Mouse (Mus musculus) MEL (cell line): ENCODE results near the gene Brd3os.

ENCODE experiments used
- CTCF ChIP-seq, 3 experiments: IDR thresholded peaks in 2 of 3; conservative IDR thresholded peaks in 1 of 3; 2 replicates each; pipeline ENCODE4 v1.5.1; 2011 to 2012; ENCODE audit warnings: low read length in 3 of 3, low read depth in 2 of 3, mild to moderate bottlenecking in 2 of 3, improper control_type of control experiment in 1 of 3, inconsistent platforms in 1 of 3, mixed read lengths in 1 of 3, moderate library complexity in 1 of 3; ENCODE audit not compliant: control insufficient read depth in 1 of 3, insufficient read depth in 1 of 3, poor library complexity in 1 of 3, severe bottlenecking in 1 of 3
- KAT2A ChIP-seq: conservative IDR thresholded peaks from 2 replicates; pipeline ENCODE4 v1.6.1; 2012; ENCODE audit warnings: low read depth, low read length, improper control_type of control experiment, inconsistent platforms
- MXI1 ChIP-seq: IDR thresholded peaks from 2 replicates; pipeline ENCODE4 v1.6.1; 2011; ENCODE audit warnings: mild to moderate bottlenecking, low read depth, low read length, improper control_type of control experiment
- POLR2A ChIP-seq, 2 experiments: IDR thresholded peaks; 2 replicates each; pipeline ENCODE4 v1.6.1; 2011 to 2012; ENCODE audit warnings: low read length in 2 of 2, mild to moderate bottlenecking in 2 of 2, control low read depth in 1 of 2, improper control_type of control experiment in 1 of 2, low read depth in 1 of 2, moderate library complexity in 1 of 2; ENCODE audit not compliant: control insufficient read depth in 1 of 2, insufficient read depth in 1 of 2, poor library complexity in 1 of 2
- UBTF ChIP-seq: IDR thresholded peaks from 2 replicates; pipeline ENCODE4 v1.6.1; 2012; ENCODE audit warnings: low read depth, mild to moderate bottlenecking, inconsistent platforms, low read length, improper control_type of control experiment, moderate library complexity, borderline replicate concordance; ENCODE audit not compliant: insufficient read depth
- USF1 ChIP-seq: IDR thresholded peaks from 2 replicates; pipeline ENCODE4 v1.6.1; 2014; ENCODE audit warnings: low read depth, mild to moderate bottlenecking, inconsistent platforms, low read length, improper control_type of control experiment, moderate library complexity
- ZKSCAN1 ChIP-seq: IDR thresholded peaks from 2 replicates; pipeline ENCODE4 v1.6.1; 2012; ENCODE audit warnings: low read depth, mild to moderate bottlenecking, inconsistent platforms, low read length, improper control_type of control experiment, moderate library complexity

DNA sequence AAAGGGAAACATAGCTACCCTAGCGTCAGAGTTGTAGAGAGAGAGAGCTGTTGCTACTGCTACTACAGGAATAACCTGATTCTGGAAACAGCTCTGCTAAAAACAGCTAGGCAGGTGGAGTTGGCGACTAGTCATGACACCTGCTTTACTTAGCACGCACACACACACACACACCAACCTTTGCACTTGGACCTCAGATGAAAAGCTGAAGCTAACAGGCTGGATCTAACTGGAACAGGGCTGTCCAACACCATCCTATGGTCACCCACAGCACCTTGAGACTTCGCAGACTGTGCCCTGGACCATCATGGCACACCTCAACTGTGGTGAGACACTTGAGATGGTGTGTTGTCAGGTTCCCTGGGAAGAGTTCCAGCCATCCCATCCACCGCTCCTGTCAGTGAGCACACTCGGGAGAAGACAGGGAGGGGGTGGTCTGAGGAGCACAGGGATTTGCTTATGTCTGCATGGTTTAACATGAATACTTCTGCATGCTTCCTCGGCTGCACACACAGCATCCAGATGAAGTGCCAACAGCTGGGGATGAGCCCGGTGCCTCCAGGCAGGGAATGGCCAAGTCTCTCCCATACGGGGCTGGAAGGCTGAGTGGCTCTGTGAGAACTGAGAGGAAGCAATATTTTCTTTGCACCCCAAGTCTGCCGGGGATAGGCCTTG lies 47.8 kb upstream of the Brd3os start:
- TF ChIP-seq MXI1 (no peak), CTCF (IDR thresholded peaks at IDR 0.05 in 2 of 3, conservative IDR thresholded peaks at IDR 0.05 in 1 of 3; ENCODE audit: control insufficient read depth in 1 of 3, insufficient read depth in 1 of 3, low read depth in 2 of 3, low read length in 3 of 3, poor library complexity in 1 of 3, severe bottlenecking in 1 of 3) (no peak), ZKSCAN1 (no peak), USF1 (no peak), KAT2A (no peak), UBTF (no peak), POLR2A (IDR thresholded peaks at IDR 0.05; ENCODE audit: control insufficient read depth in 1 of 2, insufficient read depth in 1 of 2, low read depth in 1 of 2, low read length in 2 of 2, poor library complexity in 1 of 2) (no peak)
